Mouse (Mus musculus) forebrain, embryonic 16.5 days (tissue): ENCODE results near the gene Vwa3b. TPM values are rescaled to one million over a fixed set of nuclear protein-coding genes. Genes with fewer than 3 reads are reported as not detected.

Experiments used
- ATAC-seq: fragments of 200-750 bp; cut with Nextera tagmentation; 2 replicates; pipeline ENCODE4 v1.8.0; 2017; ENCODE audit warnings: mild to moderate bottlenecking, moderate library complexity
- H3K27ac ChIP-seq: fragments of 300-500 bp; sonication (generic); 2 replicates; pipeline ENCODE4 v1.5.1; 2014; ENCODE audit warnings: low read length, control low read depth
- H3K27me3 ChIP-seq: fragments of 300-500 bp; sonication (generic); replicated peaks from 2 replicates; pipeline ENCODE4 v1.6.1; 2014; ENCODE audit warnings: low read length; ENCODE audit not compliant: control insufficient read depth, insufficient read depth
- H3K36me3 ChIP-seq: fragments of 300-500 bp; sonication (generic); 2 replicates; pipeline ENCODE4 v1.6.1; 2014; ENCODE audit not compliant: control insufficient read depth, insufficient read depth
- H3K4me1 ChIP-seq: fragments of 300-500 bp; sonication (generic); replicated peaks from 2 replicates; pipeline ENCODE4 v1.6.1; 2014; ENCODE audit warnings: low read length; ENCODE audit not compliant: control insufficient read depth, insufficient read depth
- H3K4me2 ChIP-seq: fragments of 300-500 bp; sonication (generic); 2 replicates; pipeline ENCODE4 v1.6.1; 2014; ENCODE audit warnings: mild to moderate bottlenecking, low read length, control low read depth
- H3K4me3 ChIP-seq: fragments of 300-500 bp; sonication (generic); replicated peaks from 2 replicates; pipeline ENCODE4 v1.5.1; 2014; ENCODE audit warnings: mild to moderate bottlenecking, low read length, control low read depth
- H3K9ac ChIP-seq: fragments of 300-500 bp; sonication (generic); replicated peaks from 2 replicates; pipeline ENCODE4 v1.6.1; 2014; ENCODE audit warnings: low read depth, low read length, control low read depth
- H3K9me3 ChIP-seq: fragments of 300-500 bp; sonication (generic); 2 replicates; pipeline ENCODE4 v1.6.1; 2016; ENCODE audit warnings: low read length; ENCODE audit not compliant: control insufficient read depth
- WGBS: fragments of 180-500 bp; shearing (Covaris S2); extraction: QIAGEN DNeasy Blood & Tissue Kit; methylation state at CpG from one replicate; pipeline ENCODE4 v1.1.7; 2014; 5-methylcytosine and 5-hydroxymethylcytosine counted together
- polyA plus RNA-seq: library from polyadenylated mRNA; unstranded; fragments of >200 nt; fragmentation: Nextera tagmentation; extraction: Ambion mirVana; gene quantifications from 2 replicates; pipeline ENCODE4 v1.2.1, GENCODE M21; 2015

Gene Vwa3b
- 0.89 and 1.9 TPM in 2 replicates for polyA plus RNA-seq

DNA sequence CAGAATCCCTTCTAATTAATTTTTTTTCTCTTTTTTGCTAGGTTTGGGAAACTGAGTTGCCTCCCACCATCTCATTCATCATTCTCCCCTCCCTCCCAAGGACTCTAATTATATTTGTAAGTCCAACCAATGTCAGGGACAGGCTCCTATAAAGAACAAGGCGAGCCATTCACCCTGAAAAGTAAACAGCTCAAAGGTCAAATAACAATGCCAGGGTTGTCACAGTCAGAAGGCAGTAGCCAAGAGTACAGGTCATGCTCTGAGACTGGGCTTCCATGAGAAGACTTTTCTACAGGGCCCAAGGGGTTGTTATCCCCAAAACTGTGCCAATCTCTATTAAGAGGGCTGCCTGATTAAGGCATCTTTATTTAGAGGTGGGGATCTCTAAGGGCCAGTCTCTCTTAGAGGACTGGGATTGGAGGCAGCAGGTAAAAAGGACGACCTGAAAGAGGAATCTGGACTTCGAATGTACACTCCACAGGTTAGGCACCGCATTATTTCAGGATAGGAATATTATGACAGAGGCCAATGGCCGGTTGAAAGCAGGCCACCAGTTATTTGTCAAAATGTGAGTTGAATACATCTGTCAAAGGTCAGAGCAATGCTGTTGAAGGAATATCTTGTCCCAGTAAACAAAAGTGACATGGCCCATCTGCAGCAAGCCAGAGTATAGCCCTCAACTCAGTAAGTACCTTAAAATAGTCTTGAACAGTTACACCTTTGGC lies at the start of gene Vwa3b:
Gene Vwa3b (plus strand): TSS at position 635 of the 725 bp plus-strand sequence.
- ATAC-seq: no peak
- no peaks in the 10 kb centered on the region for H3K36me3 ChIP-seq
- no peak within 1 kb of the TSS for H3K27ac ChIP-seq
- H3K9me3 ChIP-seq: no peaks in the 10 kb centered on the region
- 72% methylated on average over 5 of the region's 5 CpGs for WGBS
- H3K27me3 ChIP-seq: no peaks in the 10 kb centered on the region
- peaks cover 8% of the 10 kb centered on the region for H3K4me1 ChIP-seq
- no peak within 1 kb of the TSS for H3K4me2 ChIP-seq
- H3K4me3 ChIP-seq: no peak within 1 kb of the TSS
- H3K9ac ChIP-seq: no peak within 1 kb of the TSS

GRCm38 (mm10) chr1:36976770-36977169 lies 49.6 kb upstream of the Vwa3b start:
- 88% methylated on average over 4 of the region's 4 CpGs for WGBS

GRCm38 (mm10) chr1:36982191-36982961 lies 44.0 kb upstream of the Vwa3b start:
- Histone ChIP-seq H3K9me3 (no peaks in the 10 kb centered on the region), H3K4me2 (no peak overlapping the region), H3K36me3 (no peaks in the 10 kb centered on the region), H3K4me1 (0 out of 2 replicates have a peak, but pooled peaks cover 3% of the 10 kb centered on the region), H3K4me3 (no peak overlapping the region), H3K9ac (no peak overlapping the region), H3K27me3 (no peaks in the 10 kb centered on the region), H3K27ac (no peak overlapping the region)
- ATAC-seq: no peak
- 88% methylated on average over 9 of the region's 9 CpGs for WGBS

More at GRCm38 (mm10) chr1:36976770-36977169, 49.6 kb upstream of the Vwa3b start:
- no peak overlapping the region for H3K9ac ChIP-seq
- no peak for ATAC-seq
- H3K9me3 ChIP-seq: no peaks in the 10 kb centered on the region
- no peak overlapping the region for H3K4me2 ChIP-seq
- H3K27me3 ChIP-seq: no peaks in the 10 kb centered on the region
- no peaks in the 10 kb centered on the region for H3K4me1 ChIP-seq
- H3K27ac ChIP-seq: no peak overlapping the region
- no peak overlapping the region for H3K4me3 ChIP-seq
- H3K36me3 ChIP-seq: no peaks in the 10 kb centered on the region

DNA sequence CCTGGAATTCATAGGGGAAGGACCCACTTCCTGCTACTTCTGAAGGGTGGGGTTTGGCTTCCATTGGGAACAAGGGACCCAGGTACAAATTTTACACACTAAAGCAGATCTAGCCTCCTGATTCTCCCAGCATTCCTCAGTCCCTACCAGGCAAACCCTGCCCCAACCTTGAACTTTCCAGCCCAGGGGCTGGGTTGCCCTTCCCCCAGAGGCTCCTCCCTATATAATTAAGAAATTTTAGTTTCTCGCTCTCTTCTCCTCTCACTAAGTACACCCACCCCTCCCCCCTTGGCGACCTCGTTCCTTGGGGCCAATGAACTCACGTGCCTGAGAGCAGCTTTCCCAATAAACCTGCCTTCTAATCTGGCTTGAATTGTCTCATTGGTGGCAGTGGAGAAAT lies 42.6 kb upstream of the Vwa3b start:
- WGBS: 32% methylated on average over 4 of the region's 4 CpGs
- 0 out of 2 replicates have a peak, but pooled peaks cover 3% of the 10 kb centered on the region for H3K4me1 ChIP-seq
- no peaks in the 10 kb centered on the region for H3K27me3 ChIP-seq
- no peaks in the 10 kb centered on the region for H3K9me3 ChIP-seq
- ATAC-seq: no peak
- no peaks in the 10 kb centered on the region for H3K36me3 ChIP-seq
- no peak overlapping the region for H3K4me3 ChIP-seq
- no peak overlapping the region for H3K9ac ChIP-seq
- no peak overlapping the region for H3K27ac ChIP-seq
- H3K4me2 ChIP-seq: no peak overlapping the region

DNA sequence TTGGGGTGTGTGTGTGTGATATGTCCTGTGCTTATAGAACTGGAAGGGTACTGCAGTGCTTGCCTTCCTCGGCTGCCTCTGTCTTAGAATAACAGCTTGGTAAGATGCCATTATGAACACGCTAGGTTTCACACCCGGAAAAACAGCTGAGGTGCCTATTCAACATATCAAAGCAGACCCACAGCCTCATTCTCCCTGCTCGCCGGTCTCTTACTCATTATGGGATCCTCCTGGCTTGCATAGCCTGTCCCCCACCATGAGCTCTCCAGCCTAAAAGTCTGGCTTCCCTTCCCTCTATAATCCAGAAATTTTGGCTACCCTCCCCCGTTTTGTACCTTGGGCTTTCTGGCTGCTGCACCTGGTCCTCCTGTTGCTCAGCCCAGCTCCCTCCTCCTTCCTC lies 42.0 kb upstream of the Vwa3b start:
- 11% methylated on average over 6 of the region's 6 CpGs for WGBS
- no peak for ATAC-seq

DNA sequence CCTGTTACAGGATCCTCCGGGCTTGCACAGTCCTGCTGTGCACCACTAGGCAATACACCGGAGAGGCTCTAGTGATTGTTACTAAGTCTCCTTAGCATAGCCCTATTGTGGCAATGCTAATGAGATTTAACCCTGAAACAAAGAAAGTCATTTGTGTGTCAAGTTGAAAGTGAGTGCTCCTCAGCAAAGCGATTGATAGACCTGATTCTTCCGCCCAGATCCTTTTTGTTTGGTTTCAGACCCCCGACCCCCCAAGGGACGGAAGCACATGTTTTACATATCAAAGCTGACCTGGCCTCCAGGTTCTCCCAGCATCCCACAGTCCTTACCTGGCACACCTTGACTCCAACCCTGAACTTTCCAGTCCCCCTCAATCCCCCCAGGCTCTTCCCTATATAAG lies 40.5 kb upstream of the Vwa3b start:
- no peak overlapping the region for H3K4me2 ChIP-seq
- H3K36me3 ChIP-seq: no peaks in the 10 kb centered on the region
- WGBS: 13% methylated on average over 6 of the region's 6 CpGs
- ATAC-seq: no peak
- no peak overlapping the region for H3K27ac ChIP-seq
- H3K9me3 ChIP-seq: no peaks in the 10 kb centered on the region
- no peak overlapping the region for H3K4me3 ChIP-seq
- no peak overlapping the region for H3K9ac ChIP-seq
- no peaks in the 10 kb centered on the region for H3K27me3 ChIP-seq
- 0 out of 2 replicates have a peak, but pooled peaks cover 3% of the 10 kb centered on the region for H3K4me1 ChIP-seq

More for the DNA sequence above, 42.0 kb upstream of the Vwa3b start:
- no peak overlapping the region for H3K4me3 ChIP-seq
- H3K9me3 ChIP-seq: no peaks in the 10 kb centered on the region
- H3K27ac ChIP-seq: no peak overlapping the region
- 0 out of 2 replicates have a peak, but pooled peaks cover 3% of the 10 kb centered on the region for H3K4me1 ChIP-seq
- H3K9ac ChIP-seq: no peak overlapping the region
- H3K4me2 ChIP-seq: no peak overlapping the region
- H3K36me3 ChIP-seq: no peaks in the 10 kb centered on the region
- H3K27me3 ChIP-seq: no peaks in the 10 kb centered on the region

DNA sequence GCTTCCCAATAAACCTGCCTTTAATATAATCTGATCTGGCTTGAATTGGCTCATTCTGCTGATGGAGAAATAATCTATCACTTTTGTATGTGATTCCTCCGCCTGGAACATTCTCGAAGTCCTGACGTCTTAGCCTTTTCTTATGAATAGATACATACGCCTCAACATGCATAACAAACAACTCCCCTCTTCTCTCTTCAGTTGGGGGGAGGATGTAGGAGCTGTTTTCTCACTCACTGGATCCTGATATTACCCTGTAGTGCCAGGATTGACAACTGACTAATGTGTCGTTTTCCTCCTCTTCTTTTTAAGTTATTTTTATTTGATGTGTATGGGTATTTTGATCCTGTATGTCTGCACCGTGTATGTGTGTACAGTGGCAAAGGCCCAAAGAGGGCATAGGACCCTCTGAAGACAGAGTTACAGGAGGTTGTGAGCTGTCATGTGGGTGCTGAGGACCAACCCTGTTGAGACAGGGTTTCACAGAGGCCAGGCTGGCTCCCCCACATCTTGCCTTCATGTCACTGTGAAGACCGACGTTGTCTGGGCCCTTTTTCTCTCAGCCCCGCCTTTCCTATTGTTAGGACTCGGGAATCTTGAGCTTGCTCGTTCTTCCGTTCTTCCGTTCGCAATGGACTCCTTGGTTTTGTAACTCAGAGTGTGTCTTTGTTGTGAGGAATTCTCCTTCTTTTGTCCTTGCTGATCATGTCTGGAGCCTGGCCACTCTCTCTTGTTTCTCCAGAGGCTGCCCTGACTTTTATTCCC lies 39.8 kb upstream of the Vwa3b start:
- Histone ChIP-seq H3K4me2 (no peak overlapping the region), H3K36me3 (no peaks in the 10 kb centered on the region), H3K9ac (no peak overlapping the region), H3K4me1 (0 out of 2 replicates have a peak, but pooled peaks cover 3% of the 10 kb centered on the region), H3K27ac (no peak overlapping the region), H3K4me3 (no peak overlapping the region), H3K9me3 (no peaks in the 10 kb centered on the region), H3K27me3 (no peaks in the 10 kb centered on the region)
- no peak for ATAC-seq
- 30% methylated on average over 14 of the region's 14 CpGs for WGBS

DNA sequence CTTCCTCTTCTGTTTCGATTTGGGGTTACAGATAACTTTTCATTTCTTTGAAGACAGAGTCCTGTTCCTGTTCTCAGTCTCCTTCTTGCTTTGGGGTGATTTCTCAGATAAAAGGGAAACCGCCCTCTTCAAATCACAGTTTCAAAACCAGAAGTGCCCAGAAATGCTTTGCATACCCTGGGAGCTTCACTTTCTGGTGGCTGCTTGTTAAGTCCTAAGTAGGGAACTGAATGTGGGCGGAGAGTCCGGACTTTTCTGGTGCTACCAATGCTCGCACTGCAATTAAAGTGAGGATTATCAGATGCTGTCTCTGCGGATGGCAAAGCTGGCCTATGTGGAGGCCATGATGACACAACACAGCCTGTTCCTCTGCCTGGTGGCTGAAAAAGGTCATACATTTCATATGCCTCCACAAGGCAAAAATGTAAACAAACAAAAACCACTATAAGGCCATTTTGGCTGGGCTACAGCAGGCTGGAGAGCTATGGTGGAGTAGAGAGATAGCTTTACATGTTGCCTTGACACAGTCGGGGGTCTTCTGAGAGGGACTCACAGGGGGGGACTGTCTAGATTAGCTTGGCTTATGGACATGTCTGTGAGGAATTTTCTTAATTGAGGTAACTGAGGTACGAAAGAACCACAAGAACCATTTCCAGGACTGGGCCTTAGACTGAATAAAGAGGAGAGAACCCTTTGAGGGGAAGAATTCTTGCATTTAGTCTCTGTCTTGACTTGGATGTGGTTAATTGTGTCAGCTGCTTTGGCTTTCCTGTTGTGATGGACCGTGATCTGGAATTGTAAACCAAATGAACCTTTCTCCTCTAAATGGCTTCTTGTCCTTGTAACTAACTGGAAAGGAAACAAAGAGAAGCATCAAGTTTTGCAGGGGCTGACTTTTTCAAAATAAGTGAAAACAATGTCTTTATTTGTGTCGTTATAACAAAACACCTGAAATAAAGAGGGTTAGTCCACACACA lies 38.9 kb upstream of the Vwa3b start:
- Histone ChIP-seq H3K9me3 (no peaks in the 10 kb centered on the region), H3K4me3 (no peak overlapping the region), H3K27ac (no peak overlapping the region), H3K27me3 (no peaks in the 10 kb centered on the region), H3K4me2 (no peak overlapping the region), H3K9ac (no peak overlapping the region), H3K4me1 (0 out of 2 replicates have a peak, but pooled peaks cover 3% of the 10 kb centered on the region), H3K36me3 (no peaks in the 10 kb centered on the region)
- no peak for ATAC-seq
- 78% methylated on average over 10 of the region's 10 CpGs for WGBS
